Mouse (Mus musculus) forebrain, embryonic 12.5 days (tissue): Measurements from ENCODE around the gene Ankrd36. TPM values are rescaled to one million over a fixed set of nuclear protein-coding genes. Genes with fewer than 3 reads are reported as not detected.
"Not testable (repeated sequence)": the region's sequence is repeated elsewhere in the genome, so short reads cannot be mapped to it uniquely, and the experiment has no call there.

ENCODE experiments used
- ATAC-seq: fragments of 200-750 bp; cut with Nextera tagmentation; 2 replicates; pipeline ENCODE4 v1.8.0; 2017; ENCODE audit warnings: moderate TSS enrichment; ENCODE audit not compliant: low FRiP score
- H3K27ac ChIP-seq: fragments of 300-500 bp; sonication (generic); 2 replicates; pipeline ENCODE4 v1.5.1; 2016; ENCODE audit warnings: mild to moderate bottlenecking
- H3K27me3 ChIP-seq: fragments of 300-500 bp; sonication (generic); 2 replicates; pipeline ENCODE4 v1.6.1; 2016; ENCODE audit warnings: mild to moderate bottlenecking
- H3K36me3 ChIP-seq: fragments of 300-500 bp; sonication (generic); replicated peaks from 2 replicates; pipeline ENCODE4 v1.6.1; 2016; ENCODE audit warnings: mild to moderate bottlenecking
- H3K4me1 ChIP-seq: fragments of 300-500 bp; sonication (generic); 2 replicates; pipeline ENCODE4 v1.6.1; 2016
- H3K4me2 ChIP-seq: fragments of 300-500 bp; sonication (generic); 2 replicates; pipeline ENCODE4 v1.6.1; 2016; ENCODE audit warnings: mild to moderate bottlenecking, moderate library complexity
- H3K4me3 ChIP-seq: fragments of 300-500 bp; sonication (generic); replicated peaks from 2 replicates; pipeline ENCODE4 v1.5.1; 2016; ENCODE audit warnings: mild to moderate bottlenecking
- H3K9ac ChIP-seq: fragments of 300-500 bp; sonication (generic); 2 replicates; pipeline ENCODE4 v1.6.1; 2016; ENCODE audit warnings: mild to moderate bottlenecking
- H3K9me3 ChIP-seq: fragments of 300-500 bp; sonication (generic); 2 replicates; pipeline ENCODE4 v1.6.1; 2016
- WGBS: fragments of 180-500 bp; shearing (Covaris S2); methylation state at CpG from one replicate; pipeline ENCODE4 v1.1.7; 2016; 5-methylcytosine and 5-hydroxymethylcytosine counted together
- polyA plus RNA-seq: library from polyadenylated mRNA; unstranded; fragments of >200 nt; fragmentation: Nextera tagmentation; extraction: Ambion mirVana; gene quantifications from 2 replicates; pipeline ENCODE4 v1.2.1, GENCODE M21; 2016

The Ankrd36 gene
- polyA plus RNA-seq, 1 experiment from 2014 or later = 0.33 TPM

DNA sequence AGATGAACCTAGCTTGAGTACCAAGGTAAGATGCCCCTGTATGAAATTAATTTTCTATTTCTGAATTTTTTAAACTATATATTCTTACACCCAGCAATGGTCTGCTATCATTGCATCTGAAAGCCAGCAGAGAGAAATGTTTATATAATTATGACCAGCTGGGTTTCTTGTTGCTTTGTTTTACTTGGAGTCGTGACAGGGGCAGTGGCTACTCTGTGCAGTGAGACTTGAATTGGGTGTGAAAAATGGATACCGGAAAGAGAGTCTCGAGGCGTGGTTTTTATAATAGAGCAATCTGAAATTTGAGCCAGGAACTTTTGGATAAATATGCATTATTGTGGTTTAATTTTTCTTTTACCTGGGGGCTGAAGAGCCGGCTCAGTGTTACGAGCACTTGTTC is 27.3 kb downstream of the Ankrd36 start:
- H3K4me2 ChIP-seq = no peak overlapping the region
- no peaks in the 10 kb centered on the region for H3K27me3 ChIP-seq
- ATAC-seq = no peak
- no peaks in the 10 kb centered on the region for H3K36me3 ChIP-seq
- 81% methylated on average over 6 of the region's 6 CpGs for WGBS
- no peaks in the 10 kb centered on the region for H3K9me3 ChIP-seq
- no peak overlapping the region for H3K27ac ChIP-seq
- no peaks in the 10 kb centered on the region for H3K4me1 ChIP-seq
- no peak overlapping the region for H3K4me3 ChIP-seq
- H3K9ac ChIP-seq = no peak overlapping the region

DNA sequence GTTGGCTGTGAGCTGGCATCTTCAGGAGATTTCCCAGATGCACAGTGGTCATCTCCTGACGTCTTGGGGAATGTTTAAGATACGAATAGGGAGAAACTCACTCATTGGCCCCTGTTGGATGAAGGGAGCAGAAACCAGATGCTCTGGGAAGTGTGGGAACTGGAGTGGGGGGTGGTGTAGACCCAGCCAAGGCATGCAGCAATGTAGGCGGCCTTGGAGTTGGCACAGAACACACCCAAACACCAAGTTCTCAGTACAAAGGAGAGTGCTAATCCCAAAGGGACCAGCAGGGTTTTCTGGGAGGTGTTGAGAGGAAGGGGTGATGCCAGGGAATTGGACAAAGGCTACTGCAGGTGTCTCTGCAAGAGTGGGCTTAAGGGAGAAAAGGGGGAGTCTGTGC is 35.9 kb downstream of the Ankrd36 start:
- no peaks in the 10 kb centered on the region for H3K36me3 ChIP-seq
- no peak overlapping the region for H3K27ac ChIP-seq
- H3K4me3 ChIP-seq = no peak overlapping the region
- WGBS = 85% methylated on average over 3 of the region's 3 CpGs
- H3K9me3 ChIP-seq = peaks cover 4% of the 10 kb centered on the region; the same call in 1 of the 2 replicates
- H3K4me2 ChIP-seq = no peak overlapping the region
- ATAC-seq = no peak
- H3K9ac ChIP-seq = no peak overlapping the region
- H3K27me3 ChIP-seq = no peaks in the 10 kb centered on the region
- H3K4me1 ChIP-seq = no peaks in the 10 kb centered on the region

DNA sequence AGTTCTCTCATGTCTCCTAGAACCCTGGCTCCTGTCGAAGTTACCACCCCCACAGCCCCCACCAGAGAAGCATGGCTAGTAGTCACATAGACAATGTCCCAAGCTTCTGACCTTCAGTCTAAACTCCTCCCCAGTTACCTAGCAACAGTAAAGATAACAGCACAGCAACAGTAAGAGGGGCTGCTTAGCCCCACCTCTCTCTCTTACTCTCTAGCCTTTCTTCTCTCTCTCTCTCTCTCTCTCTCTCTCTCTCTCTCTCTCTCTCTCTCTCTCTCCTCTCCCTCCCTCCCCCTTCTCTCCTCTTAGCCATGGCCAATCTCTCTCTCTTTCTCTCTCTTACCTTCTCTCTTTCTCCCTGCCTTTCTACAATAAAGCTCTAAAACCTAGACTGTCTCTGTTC is 42.4 kb downstream of the Ankrd36 start:
- H3K4me2 ChIP-seq, H3K9ac ChIP-seq, H3K36me3 ChIP-seq, H3K27ac ChIP-seq, ATAC-seq, H3K4me3 ChIP-seq, H3K27me3 ChIP-seq, H3K9me3 ChIP-seq, H3K4me1 ChIP-seq: not testable (repeated sequence)
- 73% methylated on average over 1 of the region's 1 CpGs for WGBS

DNA sequence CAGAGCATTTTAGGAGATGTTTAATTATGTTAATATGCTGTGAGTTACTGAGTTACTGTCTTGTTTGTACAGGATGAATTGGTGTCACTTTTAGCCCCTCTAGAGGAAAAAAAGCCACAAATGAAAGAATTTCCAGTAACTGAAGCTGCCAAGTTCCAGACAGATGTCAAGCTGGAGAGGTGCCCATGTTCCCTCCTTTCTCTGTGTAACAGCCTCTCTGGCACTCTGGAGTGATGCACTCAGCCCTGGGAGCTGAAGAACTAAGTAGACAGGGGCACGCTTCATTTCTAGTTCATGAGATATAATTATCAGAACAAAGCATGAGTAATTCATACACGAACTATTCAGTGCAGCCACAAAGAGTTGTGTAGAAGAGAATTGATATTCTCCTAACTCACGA is 45.0 kb downstream of the Ankrd36 start:
- no peak overlapping the region for H3K4me3 ChIP-seq
- WGBS = 83% methylated on average over 3 of the region's 3 CpGs
- ATAC-seq = no peak
- H3K9ac ChIP-seq = no peak overlapping the region
- peaks cover 8% of the 10 kb centered on the region; the same call in 1 of the 2 replicates for H3K9me3 ChIP-seq
- H3K4me1 ChIP-seq = no peaks in the 10 kb centered on the region
- no peaks in the 10 kb centered on the region for H3K27me3 ChIP-seq
- H3K4me2 ChIP-seq = no peak overlapping the region
- no peak overlapping the region for H3K27ac ChIP-seq
- H3K36me3 ChIP-seq = no peaks in the 10 kb centered on the region; the same call in 1 of the 2 replicates

DNA sequence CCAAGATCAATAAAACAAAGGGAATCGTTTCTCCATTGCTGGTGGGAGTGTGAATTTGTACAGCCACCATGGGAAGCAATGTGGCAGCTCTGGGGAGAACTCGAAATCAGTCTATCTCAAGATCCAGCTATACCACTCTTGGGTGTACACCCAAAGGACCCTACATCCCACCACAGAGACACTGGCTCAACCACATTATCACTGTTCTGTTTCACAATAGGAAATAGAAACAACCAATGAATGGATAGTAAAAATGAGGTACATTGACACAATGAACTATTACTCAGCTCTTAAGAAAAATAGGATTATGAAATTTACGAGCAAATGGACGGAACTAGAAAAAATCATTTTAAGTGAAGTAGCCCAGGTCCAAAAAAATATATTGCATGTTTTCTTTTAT is 55.6 kb downstream of the Ankrd36 start:
- H3K4me2 ChIP-seq = no peak overlapping the region

DNA sequence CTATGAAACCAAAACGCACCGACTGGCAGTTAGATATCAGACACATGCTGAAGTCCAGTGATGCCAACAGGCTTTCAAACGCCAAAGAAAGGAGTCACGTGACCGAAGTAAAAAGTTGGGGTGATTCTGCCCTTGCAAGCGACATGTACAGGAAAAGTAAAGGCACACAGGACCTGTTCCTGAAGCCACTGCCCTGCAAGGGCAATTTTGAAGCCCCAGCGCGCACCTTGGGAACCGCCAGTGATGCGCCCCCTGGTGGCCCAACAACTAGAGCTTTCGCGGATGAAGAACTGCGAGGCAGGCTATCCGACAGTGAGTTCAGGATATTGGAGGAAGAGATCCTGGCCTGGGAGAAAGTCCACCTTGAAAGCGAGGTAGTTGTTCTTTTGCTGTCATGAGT is 59.5 kb downstream of the Ankrd36 start:
- H3K27me3 ChIP-seq = no peaks in the 10 kb centered on the region
- ATAC-seq = no peak
- no peak overlapping the region for H3K4me2 ChIP-seq
- no peaks in the 10 kb centered on the region for H3K36me3 ChIP-seq
- no peak overlapping the region for H3K9ac ChIP-seq
- no peak overlapping the region for H3K27ac ChIP-seq
- H3K9me3 ChIP-seq = no peaks in the 10 kb centered on the region
- H3K4me1 ChIP-seq = no peaks in the 10 kb centered on the region
- no peak overlapping the region for H3K4me3 ChIP-seq
- WGBS = 25% methylated on average over 15 of the region's 15 CpGs

More for the DNA sequence above, 55.6 kb downstream of the Ankrd36 start:
- Histone ChIP-seq H3K4me1 (no peaks in the 10 kb centered on the region), H3K9me3 (no peaks in the 10 kb centered on the region), H3K27ac (no peak overlapping the region), H3K27me3 (no peaks in the 10 kb centered on the region), H3K36me3 (no peaks in the 10 kb centered on the region), H3K9ac (no peak overlapping the region), H3K4me3 (no peak overlapping the region)
- ATAC-seq = no peak
- WGBS = 85% methylated on average over 4 of the region's 4 CpGs

DNA sequence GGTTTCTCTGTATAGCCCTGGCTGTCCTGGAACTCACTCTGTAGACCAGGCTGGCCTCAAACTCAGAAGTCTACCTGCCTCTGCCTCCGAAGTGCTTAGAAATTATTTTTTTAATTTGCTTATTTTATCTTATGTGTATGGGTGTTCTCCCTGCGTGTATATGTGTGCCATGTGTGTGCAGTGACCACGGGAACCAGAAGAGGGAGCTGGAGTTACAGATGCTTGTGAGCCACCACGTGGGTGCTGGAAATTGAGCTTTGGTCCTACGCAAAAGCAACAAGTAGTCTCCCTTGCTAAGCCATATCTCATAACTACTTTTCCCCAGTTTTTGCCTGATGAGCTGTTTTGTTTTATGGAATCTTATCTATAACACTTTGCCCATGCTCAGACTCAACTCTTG is 73.6 kb downstream of the Ankrd36 start:
- H3K4me2 ChIP-seq = no peak overlapping the region
- H3K4me3 ChIP-seq = no peak overlapping the region
- no peaks in the 10 kb centered on the region for H3K36me3 ChIP-seq
- no peaks in the 10 kb centered on the region for H3K27me3 ChIP-seq
- H3K4me1 ChIP-seq = no peaks in the 10 kb centered on the region
- no peak overlapping the region for H3K27ac ChIP-seq
- no peaks in the 10 kb centered on the region for H3K9me3 ChIP-seq
- no peak overlapping the region for H3K9ac ChIP-seq
- 78% methylated on average over 5 of the region's 5 CpGs for WGBS
- ATAC-seq = no peak

DNA sequence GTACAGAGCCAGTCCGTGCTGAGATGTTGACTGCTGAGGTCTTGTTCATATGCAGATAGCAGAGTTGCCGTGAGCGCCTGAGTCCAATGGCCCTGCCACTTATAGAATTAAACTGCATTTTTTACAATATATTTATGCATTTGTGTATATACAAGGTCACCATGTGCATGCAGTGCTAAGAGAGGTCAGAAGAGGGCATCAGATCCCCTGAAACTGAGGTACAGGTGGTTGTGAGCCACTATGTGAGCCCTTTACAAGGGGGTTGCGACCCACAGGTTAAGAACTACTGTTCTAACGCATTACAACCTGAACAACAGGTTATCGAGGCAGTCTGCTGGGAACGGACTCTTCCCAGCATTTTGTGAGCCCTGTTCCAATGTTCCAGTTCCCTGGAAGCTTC is 80.8 kb downstream of the Ankrd36 start:
- WGBS = 67% methylated on average over 7 of the region's 7 CpGs
- H3K4me3 ChIP-seq = no peak overlapping the region
- H3K27ac ChIP-seq = no peak overlapping the region
- no peaks in the 10 kb centered on the region for H3K4me1 ChIP-seq
- H3K27me3 ChIP-seq = no peaks in the 10 kb centered on the region
- H3K9me3 ChIP-seq = no peaks in the 10 kb centered on the region
- no peak for ATAC-seq
- H3K4me2 ChIP-seq = no peak overlapping the region
- H3K36me3 ChIP-seq = no peaks in the 10 kb centered on the region
- no peak overlapping the region for H3K9ac ChIP-seq

DNA sequence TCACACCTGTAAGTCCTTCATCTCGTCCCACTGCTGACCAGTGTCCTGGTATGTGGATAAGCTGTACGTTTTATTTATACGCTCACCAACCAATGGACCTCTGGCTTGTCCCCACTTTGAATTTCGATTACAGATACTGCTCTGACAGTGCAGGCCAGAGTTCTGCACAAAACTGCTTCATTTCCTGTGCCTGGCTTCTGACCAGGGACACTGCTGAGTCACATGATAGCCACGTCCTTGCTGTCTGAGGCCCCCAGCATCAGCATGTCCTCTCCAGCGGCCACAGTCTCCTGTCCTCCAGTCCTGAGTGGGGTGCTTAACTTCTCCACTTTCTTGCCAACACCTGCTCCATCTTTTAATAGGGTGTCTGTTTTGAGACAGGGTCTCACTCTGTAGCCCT is 113.1 kb downstream of the Ankrd36 start:
- no peak overlapping the region for H3K9ac ChIP-seq
- no peaks in the 10 kb centered on the region for H3K36me3 ChIP-seq
- no peak overlapping the region for H3K4me3 ChIP-seq
- no peak overlapping the region for H3K27ac ChIP-seq
- no peak for ATAC-seq
- H3K4me2 ChIP-seq = no peak overlapping the region
- H3K27me3 ChIP-seq = no peaks in the 10 kb centered on the region
- WGBS = 76% methylated on average over 6 of the region's 6 CpGs
- no peaks in the 10 kb centered on the region for H3K9me3 ChIP-seq
- H3K4me1 ChIP-seq = no peaks in the 10 kb centered on the region

DNA sequence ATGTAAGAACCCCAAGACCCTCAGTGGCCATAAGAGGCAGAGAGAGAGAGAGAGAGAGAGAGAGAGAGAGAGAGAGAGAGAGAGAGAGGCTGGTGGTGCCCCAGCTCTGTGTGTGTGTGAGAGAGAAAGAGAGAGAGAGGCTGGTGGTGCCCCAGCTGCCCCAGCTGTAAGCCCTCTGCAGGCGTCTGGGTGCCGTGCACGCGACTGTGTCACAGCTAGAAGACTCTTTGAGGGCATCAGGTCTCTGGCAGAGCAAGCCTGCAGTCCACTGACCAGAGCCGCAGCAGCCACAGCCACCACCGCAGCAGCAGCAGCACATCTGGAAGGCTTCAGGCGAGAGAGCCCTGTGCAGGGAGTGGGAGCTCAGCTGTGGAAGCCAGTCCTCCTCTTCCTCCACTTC is 114.8 kb downstream of the Ankrd36 start:
- 32% methylated on average over 7 of the region's 7 CpGs for WGBS
- H3K36me3 ChIP-seq = no peaks in the 10 kb centered on the region
- H3K4me2 ChIP-seq = no peak overlapping the region
- no peaks in the 10 kb centered on the region for H3K9me3 ChIP-seq
- H3K4me3 ChIP-seq = no peak overlapping the region
- no peak for ATAC-seq
- no peaks in the 10 kb centered on the region for H3K27me3 ChIP-seq
- no peak overlapping the region for H3K27ac ChIP-seq
- H3K4me1 ChIP-seq = no peaks in the 10 kb centered on the region
- no peak overlapping the region for H3K9ac ChIP-seq

DNA sequence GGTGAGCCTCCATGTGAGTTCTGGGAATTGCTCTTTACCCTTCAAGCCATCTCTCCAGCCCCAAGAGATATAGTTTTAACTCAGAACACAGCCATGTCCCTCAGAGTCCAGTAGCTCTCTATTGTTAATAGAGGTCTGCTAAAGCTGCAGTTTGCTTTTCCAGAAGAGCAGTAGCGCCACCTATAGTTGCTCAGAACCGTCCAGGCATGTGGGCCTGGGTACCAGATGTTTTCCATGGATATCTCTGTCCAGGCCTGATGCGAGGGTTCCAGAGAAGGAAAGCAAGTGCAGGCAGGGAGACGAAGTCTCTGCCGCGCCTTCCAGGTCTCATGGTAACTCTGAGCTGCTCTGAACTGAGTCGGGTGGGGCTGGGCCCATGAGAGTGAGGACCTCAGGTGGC is 122.3 kb downstream of the Ankrd36 start:
- no peak overlapping the region for H3K9ac ChIP-seq
- H3K27ac ChIP-seq = no peak overlapping the region
- no peaks in the 10 kb centered on the region for H3K27me3 ChIP-seq
- H3K36me3 ChIP-seq = no peaks in the 10 kb centered on the region
- 35% methylated on average over 7 of the region's 7 CpGs for WGBS
- no peak overlapping the region for H3K4me3 ChIP-seq
- H3K4me1 ChIP-seq = no peaks in the 10 kb centered on the region
- H3K4me2 ChIP-seq = no peak overlapping the region
- no peak for ATAC-seq
- no peaks in the 10 kb centered on the region for H3K9me3 ChIP-seq

DNA sequence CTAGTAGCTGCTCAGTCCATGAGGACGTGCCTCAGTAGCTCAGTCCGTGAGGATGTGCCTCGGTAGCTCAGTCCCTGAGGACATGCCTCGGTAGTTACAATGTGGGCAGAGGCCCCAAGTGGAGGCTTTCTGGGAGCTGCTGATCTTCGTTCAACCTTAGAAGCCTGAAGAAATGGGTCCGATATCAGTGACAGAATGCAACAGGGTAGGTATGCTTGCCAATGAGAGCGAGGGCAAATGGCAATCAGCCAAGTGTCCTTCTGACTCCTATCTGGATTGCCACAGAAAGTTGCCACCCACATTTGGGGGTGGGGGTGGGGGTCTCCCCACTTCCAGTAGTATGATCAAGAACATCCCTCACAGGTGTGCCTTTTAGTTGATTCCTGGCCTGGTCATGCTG is 131.3 kb downstream of the Ankrd36 start:
- Histone ChIP-seq H3K4me1 (peaks cover 2% of the 10 kb centered on the region; the same call in 1 of the 2 replicates), H3K27me3 (no peaks in the 10 kb centered on the region), H3K27ac (no peak overlapping the region), H3K4me3 (no peak overlapping the region), H3K4me2 (no peak overlapping the region), H3K36me3 (peaks cover 22% of the 10 kb centered on the region), H3K9me3 (no peaks in the 10 kb centered on the region), H3K9ac (no peak overlapping the region)
- WGBS = 95% methylated on average over 7 of the region's 7 CpGs
- ATAC-seq = no peak

DNA sequence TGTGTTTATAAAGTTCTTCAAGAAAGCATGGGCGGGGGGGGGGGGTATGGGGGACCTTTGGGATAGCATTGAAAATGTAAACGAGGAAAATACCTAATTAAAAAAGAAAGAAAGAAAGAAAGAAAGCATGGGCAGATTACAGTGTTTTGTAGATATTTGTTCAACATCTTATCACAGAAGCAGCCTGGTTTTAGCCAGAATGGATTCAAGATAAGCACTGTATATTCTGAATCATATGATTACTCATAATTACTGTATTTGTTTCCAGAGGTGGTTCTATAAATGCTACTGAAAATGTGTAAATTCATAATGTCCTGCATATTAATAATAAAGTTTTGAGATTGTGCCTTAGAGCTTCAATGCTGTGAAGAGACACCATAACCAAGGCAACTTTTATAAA is 131.8 kb downstream of the Ankrd36 start:
- H3K27me3 ChIP-seq = no peaks in the 10 kb centered on the region
- H3K4me2 ChIP-seq = no peak overlapping the region
- H3K36me3 ChIP-seq = peaks cover 22% of the 10 kb centered on the region
- no peak overlapping the region for H3K27ac ChIP-seq
- H3K4me1 ChIP-seq = peaks cover 7% of the 10 kb centered on the region
- no peak overlapping the region for H3K9ac ChIP-seq
- ATAC-seq = no peak
- H3K9me3 ChIP-seq = no peaks in the 10 kb centered on the region
- H3K4me3 ChIP-seq = no peak overlapping the region
- WGBS = 65% methylated on average over 2 of the region's 2 CpGs

DNA sequence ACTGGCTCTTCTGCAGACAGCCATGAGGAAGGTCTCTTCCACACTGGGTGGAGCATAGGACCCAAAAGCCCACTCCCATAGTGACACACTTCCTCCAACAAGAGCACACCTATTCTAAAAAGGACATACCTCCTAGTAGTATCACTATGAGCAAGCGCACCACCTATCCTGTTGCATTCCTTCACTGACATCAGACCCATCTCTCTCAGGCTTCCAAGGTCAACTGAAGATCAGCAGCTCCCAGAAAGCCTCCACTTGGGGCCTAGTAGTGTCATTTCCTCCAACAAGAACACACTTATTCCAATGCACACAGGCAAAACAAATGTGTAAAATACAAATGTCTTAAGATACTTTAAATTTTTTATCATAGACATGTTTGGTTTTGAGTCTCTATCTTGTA is 132.3 kb downstream of the Ankrd36 start:
- ATAC-seq = no peak
- Histone ChIP-seq H3K4me1 (peaks cover 13% of the 10 kb centered on the region), H3K4me2 (no peak overlapping the region), H3K4me3 (no peak overlapping the region), H3K27ac (no peak overlapping the region), H3K9me3 (no peaks in the 10 kb centered on the region), H3K27me3 (no peaks in the 10 kb centered on the region), H3K36me3 (peaks cover 22% of the 10 kb centered on the region), H3K9ac (no peak overlapping the region)
- 96% methylated on average over 1 of the region's 1 CpGs for WGBS
